Mouse (Mus musculus) kidney, adult 9 months (tissue): ENCODE measurements around the gene Muc3.
A peak's percentile ranks its signal among the peaks of the same experiment; 100 is the strongest.
"Not testable (repeated sequence)": the region's sequence is repeated elsewhere in the genome, so short reads cannot be mapped to it uniquely, and the experiment has no call there.

ENCODE experiments used
- DNase-seq: peaks from one replicate; pipeline ENCODE4 v3.0.0; 2022

Gene Muc3

DNA sequence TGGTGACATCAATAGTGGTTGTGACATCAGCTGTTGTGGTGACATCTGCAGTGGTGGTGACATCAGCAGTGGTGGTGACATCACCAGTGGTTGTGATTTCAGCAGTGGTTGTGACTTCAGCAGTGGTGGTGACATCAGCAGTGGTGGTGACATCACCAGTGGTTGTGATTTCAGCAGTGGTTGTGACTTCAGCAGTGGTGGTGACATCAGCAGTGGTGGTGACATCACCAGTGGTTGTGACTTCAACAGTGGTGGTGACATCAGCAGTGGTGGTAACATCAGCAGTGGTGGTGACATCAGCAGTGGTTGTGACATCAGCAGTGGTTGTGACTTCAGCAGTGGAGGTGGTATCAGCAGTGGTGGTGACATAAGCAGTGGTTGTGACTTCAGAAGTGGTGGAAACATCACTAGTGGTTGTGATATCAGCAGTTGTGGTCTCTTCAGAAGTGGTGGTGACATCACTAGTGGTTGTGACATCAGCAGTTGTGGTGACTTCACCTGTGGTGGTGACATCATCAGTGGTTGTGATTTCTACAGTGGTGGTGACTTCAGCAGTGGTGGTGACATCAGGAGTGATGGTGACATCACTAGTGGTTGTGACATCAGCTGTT, at the start of gene Muc3:
Gene Muc3 (minus strand): TSS at position 51 of the 611 bp plus-strand sequence.
- DNase-seq, result not testable (repeated sequence)

GRCm38 (mm10) chr5:137194488-137195120, 45.5 kb upstream of the Muc3 start:
- no peak for DNase-seq

DNA sequence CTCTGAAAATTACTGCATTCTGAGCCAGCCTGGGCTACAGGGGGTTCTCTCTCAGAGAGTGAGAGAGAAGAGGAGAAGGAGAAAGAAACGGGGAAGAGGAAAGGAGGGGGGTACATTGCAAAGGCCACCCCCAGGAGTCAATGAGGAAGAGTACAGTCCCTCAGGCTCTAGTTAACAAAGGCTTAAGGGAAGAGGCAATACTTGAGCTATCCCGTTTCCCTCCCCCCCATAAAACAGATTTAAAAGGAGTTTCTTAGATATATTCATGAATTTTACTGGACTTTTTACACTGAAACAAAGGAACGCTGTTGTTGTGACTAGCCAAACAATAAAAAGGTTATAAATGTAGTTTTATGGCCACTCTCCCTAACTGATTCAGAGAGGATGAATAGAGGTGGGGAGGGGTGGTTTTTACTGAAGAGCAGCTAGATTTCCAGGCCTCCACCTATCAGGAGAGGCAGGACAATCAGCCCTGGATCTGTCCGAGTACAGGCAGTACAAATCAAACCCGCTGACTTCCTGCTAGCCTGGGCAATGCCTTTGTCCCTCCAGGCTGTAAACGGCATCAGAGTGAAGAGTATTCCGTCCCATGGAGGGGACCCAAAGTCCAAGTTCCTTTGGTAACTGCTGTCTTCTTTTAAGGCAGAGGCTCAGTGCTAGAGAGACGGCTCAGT, 44.3 kb upstream of the Muc3 start:
- no peak for DNase-seq

DNA sequence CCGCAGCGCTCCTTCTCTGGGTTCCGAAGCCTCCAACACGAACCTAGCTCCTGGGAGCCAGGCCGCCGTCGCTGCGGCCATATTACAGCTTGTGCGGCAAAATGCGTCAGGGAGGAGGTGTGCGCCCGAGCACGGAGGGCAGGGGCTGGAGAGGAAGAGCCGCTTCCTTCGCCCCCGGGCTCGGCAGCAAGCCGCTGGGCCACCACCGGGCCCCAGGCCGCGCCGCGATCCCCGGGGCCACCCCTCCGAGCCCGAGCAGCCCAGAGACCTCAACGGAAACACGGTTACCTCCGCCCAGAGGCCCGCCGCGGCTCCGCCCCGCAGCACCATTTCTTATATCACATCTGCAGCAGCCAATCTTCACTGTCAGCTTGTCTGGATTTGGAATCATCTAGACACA, 40.2 kb upstream of the Muc3 start:
- no peak for DNase-seq

DNA sequence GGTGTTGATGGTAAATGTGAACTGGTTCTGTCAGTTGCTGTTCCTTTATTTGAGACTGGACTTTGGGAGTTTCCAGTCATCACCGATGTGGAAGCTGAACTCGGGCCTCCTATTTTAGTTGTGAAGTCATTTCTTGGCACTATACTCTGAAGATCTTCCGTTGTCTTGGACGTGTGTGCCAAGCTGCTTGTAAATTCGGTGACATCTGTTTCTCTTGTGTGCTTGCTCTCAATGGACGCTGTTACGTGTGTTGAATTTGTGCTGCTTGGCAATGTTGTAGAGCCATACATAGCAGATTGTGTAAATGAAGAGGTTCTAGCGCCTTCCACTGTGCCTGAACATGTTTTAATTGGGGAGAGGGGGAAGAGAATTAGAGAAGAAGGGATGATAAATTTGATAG, 36.2 kb upstream of the Muc3 start:
- DNase-seq, result no peak

- DNase-seq, result no peak
Observed at GRCm38 (mm10) chr5:137179646-137180374, 30.7 kb upstream of the Muc3 start.

DNA sequence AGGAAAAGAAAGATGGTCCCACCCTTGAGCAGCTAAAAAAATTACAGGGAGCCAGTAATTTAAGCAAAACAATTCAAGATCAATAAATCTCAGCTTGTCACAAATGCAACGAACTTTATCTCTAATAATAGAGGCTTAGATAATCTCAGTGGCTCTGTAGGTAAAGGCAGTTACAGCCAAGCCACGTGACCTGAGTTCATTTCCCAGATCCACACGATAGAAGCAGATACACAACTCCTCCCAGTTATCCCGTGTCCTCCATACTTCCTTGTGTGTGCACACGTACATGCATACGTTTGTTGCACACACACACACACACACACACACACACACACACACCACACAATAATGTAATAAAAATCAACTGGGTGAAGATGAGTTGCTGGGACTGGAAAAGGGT, 24.8 kb upstream of the Muc3 start:
- DNase-seq, result no peak

DNA sequence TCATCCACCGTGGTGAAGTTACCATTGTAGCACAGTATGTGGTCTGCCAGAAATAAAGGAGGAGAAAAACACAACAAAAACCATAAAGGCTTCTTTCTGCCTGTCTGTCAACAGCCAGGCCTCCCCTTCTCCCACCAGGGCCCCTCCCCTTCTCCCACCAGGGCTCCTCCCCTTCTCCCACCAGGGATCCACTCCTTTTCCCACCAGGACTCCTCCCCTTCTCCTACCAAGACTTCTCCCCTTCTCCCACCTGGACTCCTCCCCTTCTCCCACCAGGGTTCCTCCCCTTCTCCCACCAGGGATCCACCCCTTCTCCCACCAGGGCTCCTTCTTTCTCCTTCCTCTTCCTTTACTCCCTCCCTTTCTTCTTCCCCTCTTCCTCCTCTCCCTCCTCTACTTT, 23.5 kb upstream of the Muc3 start:
- DNase-seq, result no peak

- peak; percentile 57 for DNase-seq
Observed at GRCm38 (mm10) chr5:137171478-137171877, 22.4 kb upstream of the Muc3 start.

DNA sequence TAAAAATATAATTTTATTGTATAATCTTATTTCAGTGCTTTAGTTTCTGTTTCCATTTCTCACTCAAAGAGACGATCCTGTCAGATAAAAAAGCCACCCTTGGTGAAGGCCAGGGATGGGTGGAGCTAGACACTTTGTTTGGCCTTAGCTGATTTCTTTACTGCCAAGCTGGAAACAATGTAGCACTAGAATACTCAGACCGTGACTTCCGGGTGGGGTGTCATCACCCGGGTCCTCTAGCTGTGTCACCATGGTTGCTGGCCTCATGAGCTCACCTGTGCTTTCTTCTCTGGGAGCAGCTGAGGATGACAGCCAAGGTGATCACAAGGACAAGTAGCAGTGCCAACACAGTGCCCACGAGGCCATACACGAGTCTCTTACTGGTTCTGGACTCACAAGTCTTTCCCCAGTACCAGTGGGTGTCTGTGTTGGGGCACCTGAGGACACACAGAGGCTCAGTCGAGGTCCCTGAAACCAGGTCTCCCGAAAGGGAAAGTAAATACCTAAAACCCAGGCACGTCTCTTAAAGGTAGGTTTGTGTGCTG, 21.8 kb upstream of the Muc3 start:
- DNase-seq, result peak; percentile 69

- no peak for DNase-seq
Observed at GRCm38 (mm10) chr5:137167539-137167938, 18.4 kb upstream of the Muc3 start.

DNA sequence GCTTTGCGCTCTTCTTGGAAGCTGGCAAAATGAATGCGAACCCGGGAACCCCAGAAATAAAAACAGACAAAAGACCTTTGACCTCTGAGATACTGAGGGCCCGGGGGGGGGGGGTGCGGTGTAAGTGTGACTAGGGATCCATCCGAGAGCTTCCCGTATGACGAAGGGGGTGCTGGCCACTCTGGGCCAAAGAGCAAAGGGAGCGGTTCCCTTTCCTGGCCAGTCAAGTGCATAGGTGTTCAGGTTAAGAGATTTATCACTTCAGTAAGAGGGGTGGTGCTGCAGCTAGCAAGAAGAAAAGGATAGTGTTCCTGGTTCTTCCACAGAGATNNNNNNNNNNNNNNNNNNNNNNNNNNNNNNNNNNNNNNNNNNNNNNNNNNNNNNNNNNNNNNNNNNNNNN, 16.9 kb upstream of the Muc3 start:
- DNase-seq, result no peak

GRCm38 (mm10) chr5:137161853-137162252, 12.7 kb upstream of the Muc3 start:
- DNase-seq, result no peak

DNA sequence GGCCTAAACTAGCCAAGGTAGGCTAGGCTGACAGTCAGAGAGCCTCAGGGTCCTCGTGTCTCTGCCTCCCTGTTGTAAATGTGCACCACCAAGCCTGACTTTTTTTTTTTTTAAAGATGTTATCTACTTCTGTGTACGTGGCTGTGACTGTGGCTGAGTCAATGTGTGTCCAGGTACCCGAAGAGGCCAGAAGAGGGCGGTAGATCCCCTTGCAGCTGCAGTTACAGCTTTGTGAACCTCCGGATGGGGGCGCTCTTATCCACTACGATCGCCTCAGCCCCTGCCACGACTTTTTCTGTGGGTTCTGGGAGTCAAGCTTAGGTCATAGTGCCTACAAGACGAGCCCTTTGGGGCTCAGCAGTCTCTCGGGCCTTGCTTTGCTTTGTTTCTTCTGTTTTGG, 10.3 kb upstream of the Muc3 start:
- DNase-seq, result peak; percentile 52

DNA sequence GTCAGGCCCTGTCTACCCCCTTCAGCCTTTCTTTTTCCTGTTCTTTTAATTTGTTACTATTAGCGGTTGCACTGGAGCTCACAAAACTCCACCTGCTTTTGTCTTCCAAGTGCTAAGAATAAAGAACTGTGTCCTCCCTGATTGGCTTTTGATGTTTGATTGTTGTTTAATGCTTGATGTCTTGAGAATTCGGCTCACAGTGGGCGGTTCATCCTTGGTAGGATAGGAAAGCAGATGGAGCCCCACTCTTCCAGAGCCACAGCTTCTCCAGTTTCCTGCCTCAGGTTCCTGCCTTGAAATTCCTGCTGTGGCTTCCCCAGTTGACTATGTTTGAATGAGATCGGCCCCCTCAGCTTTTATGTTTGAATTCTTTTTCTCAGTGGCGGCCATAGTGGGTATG, 4.2 kb upstream of the Muc3 start:
- no peak for DNase-seq

- DNase-seq, result no peak
Observed at GRCm38 (mm10) chr5:137152623-137153022, 3.5 kb upstream of the Muc3 start.

DNA sequence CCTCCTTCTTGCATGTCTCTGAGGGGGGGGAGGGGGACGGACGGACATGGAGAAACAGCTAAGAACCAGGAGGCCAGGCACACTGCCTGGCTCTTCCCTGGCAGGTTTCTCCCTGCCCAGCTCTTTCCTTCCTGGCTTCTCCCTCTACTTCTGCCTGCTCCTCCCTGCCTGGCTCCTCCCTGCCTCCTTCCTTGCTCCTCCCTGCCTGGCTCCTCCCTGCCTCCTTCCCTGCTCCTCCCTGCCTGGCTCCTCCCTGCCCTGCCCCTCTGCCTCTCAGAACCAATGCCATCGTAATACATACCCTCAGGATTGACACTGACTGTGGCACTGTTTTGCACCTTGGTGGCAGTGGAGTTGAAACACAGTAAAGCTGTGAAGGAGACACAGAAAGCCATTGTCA, 8.3 kb downstream of the Muc3 start:
- no peak for DNase-seq

DNA sequence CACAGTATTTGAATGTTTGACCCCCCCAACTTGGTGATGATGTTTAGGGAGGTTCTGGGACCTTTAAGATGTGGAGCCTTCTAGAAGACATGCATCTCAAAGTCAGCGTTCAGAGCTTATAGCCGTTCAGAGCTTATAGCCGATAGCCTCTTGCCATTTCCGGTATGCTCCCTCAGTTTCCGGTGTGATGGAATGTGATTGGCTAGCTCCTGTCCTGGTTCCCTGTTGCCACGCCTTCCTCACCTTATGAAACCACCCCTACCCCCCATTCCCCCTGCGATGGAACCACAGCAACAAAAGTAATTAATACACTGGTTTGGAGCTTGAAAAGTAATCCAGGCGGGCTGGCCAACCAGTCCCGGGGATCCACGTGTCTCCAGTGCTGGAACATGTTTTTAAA, 10.1 kb downstream of the Muc3 start:
- DNase-seq, result no peak

GRCm38 (mm10) chr5:137134959-137135358, 14.2 kb downstream of the Muc3 start:
- DNase-seq, result no peak

- peak; percentile 62 for DNase-seq
Observed at GRCm38 (mm10) chr5:137131490-137131889, 17.6 kb downstream of the Muc3 start.

DNA sequence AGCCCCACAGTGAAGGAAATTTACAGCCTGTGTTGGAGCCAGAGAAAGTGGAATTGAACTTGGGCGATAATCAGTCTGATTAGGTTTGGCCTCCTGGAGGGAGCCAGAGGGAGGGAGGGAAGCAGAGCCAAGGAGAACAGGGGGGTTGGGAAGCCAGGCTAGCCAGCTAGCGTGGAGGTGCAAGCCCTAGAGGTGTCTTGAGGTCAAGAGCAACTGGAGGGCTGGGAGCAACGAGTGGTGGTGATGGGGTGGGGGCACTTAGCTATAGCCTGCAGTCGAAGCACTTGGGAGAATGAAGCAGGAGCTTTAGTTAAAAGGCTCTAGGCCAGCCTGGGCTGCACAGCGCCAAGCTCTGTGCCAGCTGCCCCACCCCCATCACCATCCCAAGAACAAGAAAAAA, 19.8 kb downstream of the Muc3 start:
- DNase-seq, result peak; percentile 62

- no peak for DNase-seq
Observed at GRCm38 (mm10) chr5:137123516-137123915, 25.6 kb downstream of the Muc3 start.

DNA sequence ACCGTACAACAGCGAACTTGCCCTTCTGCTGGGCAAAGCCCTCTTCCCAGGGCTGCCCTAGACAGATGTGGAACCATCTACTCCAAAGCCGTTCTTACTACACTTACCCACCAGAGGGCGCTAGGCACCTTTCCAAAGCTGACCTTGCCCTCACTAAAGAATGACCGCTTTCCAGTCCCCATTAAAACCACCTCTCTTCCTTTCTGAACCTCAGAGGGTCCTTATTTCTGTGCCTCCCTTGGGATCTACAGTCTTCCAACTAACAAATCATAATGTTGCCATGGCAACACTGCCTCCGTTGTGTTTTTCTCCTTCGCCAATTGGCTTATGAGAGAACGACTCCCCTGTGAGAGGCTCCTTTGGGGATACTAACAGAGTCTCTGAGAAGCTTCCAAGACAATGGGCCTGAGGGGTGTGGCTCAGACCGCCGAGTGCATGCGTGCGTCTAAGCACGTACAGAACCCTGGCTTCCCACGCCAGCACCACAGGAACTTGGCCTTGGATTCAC, 26.4 kb downstream of the Muc3 start:
- DNase-seq, result peak; percentile 82
